Mouse (Mus musculus) bone marrow macrophage, adult 2 months (primary cell): ENCODE measurements at regions not wholly inside any gene's neighbourhood (a gene's known extent, or its start where the extent isn't known, plus 50 kb on each side); places are given as distances from the start of the nearest gene placed in this dataset.

Experiments used
- CTCF ChIP-seq: IDR thresholded peaks from 2 replicates; pipeline ENCODE4 v1.5.1; 2012; ENCODE audit warnings: low read depth, mild to moderate bottlenecking, low read length, moderate library complexity
- POLR2A ChIP-seq: IDR thresholded peaks from 2 replicates; pipeline ENCODE4 v1.6.1; 2012; ENCODE audit warnings: mild to moderate bottlenecking, low read depth, low read length, borderline replicate concordance

GRCm38 (mm10) chr1:52578298-52579056 lies 52.0 kb upstream of the Nemp2 start:
- no peak for TF ChIP-seq CTCF
- TF ChIP-seq POLR2A: no peak
